Mouse (Mus musculus): ENCODE measurements around the gene Olfr1184.
"Not testable (repeated sequence)": the region's sequence is repeated elsewhere in the genome, so short reads cannot be mapped to it uniquely, and the experiment has no call there.

The Olfr1184 gene

GRCm38 (mm10) chr2:88483298-88483697, at the start of gene Olfr1184:
Gene Olfr1184 (plus strand): TSS chr2:88483598.
- no peak for DNase-seq (ENCODE audit: low spot score in 2 of 2)

- DNase-seq (ENCODE audit: low spot score in 2 of 2), result no peak
Observed at GRCm38 (mm10) chr2:88449031-88449430, 34.4 kb upstream of the Olfr1184 start, which contains the start of gene Gm13757. Gene Gm13757 (minus strand): TSS chr2:88449131.

- DNase-seq (ENCODE audit: low spot score in 2 of 2), result not testable (repeated sequence)
Observed at GRCm38 (mm10) chr2:88454567-88454966, 28.8 kb upstream of the Olfr1184 start, which contains the start of gene Olfr1183. Gene Olfr1183 (plus strand): TSS chr2:88454867.

GRCm38 (mm10) chr2:88493020-88493419, 9.6 kb downstream of the Olfr1184 start, which contains the start of gene Olfr1185-ps1:
Gene Olfr1185-ps1 (plus strand): TSS chr2:88493320.
- DNase-seq (ENCODE audit: low spot score in 2 of 2), result no peak

- DNase-seq (ENCODE audit: low spot score in 2 of 2), result no peak
Observed at GRCm38 (mm10) chr2:88518251-88518650, 34.9 kb downstream of the Olfr1184 start, which contains the start of gene Olfr1186. Gene Olfr1186 (plus strand): TSS chr2:88518551.

GRCm38 (mm10) chr2:88525720-88526119, 42.3 kb downstream of the Olfr1184 start:
- DNase-seq (ENCODE audit: low spot score in 2 of 2), result no peak
